Mouse (Mus musculus) adrenal gland, postnatal 14 days (tissue): Measurements from ENCODE around the gene Gm20431. TPM values are rescaled to one million over a fixed set of nuclear protein-coding genes. Genes with fewer than 3 reads are reported as not detected.

Experiments
- DNase-seq: peaks from one replicate; pipeline ENCODE4 v3.0.0; 2021; ENCODE audit warnings: mixed read lengths
- long read RNA-seq, 2 experiments: library from polyadenylated mRNA; stranded (forward); transcript quantifications; one replicate each; pipeline ENCODE4 v2.0.0; 2021
- total RNA-seq: library from RNA; stranded (reverse); gene quantifications from 2 replicates; pipeline ENCODE4 v1.2.3, GENCODE M21; 2021

Gm20431 gene
- total RNA-seq, result 19.2 and 23.8 TPM in 2 replicates
- long read RNA-seq, experiment 1, partial matches to known transcripts, result 9 of 17 reads
- long read RNA-seq, experiment 1, other reads (novel, unspliced or antisense), result 8 of 17 reads
- long read RNA-seq, experiment 2, partial matches to known transcripts, result 2 of 3 reads
- long read RNA-seq, experiment 2, other reads (novel, unspliced or antisense), result 0 of 3 reads

DNA sequence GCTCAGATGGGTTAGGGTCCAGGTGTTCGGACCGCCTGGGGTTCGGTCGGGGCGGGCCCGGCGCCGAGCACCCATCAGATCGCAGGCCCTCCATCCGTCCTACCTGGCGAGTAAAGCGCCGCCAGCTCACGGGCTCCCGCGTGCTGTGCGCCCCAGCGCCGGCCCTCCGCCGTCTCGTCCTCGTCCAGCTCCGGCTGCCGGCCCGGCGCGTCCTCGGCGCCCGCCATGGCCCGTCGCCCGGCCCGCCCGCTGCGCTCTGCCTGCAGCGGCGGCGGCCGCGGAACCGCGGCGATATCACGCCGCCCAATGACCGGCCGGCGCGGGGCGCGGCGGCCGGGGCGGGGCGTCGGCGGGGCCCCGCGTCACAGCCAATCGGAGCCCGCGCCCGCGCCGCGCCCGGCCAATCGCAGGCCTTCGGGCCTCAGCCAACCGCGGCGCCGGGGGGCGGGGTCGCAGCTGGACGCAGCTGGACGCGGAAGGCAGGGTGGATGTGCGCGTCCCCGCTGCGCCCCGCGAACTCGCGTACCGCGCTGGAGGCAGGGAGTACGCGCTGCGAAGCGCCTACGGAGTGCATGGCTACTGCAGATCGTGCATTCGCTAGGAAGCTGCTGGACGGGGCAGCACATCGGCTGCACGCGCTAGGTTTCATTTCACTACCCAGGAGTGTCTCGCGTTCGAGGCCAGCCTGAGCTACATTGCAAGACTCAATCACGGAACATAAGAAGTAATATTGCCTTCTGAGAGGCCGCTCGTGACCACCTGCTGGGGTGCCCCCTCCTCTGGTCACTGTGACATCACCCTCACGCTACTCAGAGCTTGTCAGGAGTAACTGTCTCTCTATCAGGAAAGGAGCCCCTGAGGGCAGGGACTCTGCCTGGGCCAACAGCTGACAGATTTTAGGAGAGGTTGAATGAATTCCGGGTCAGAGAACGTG is at the start of gene Gm20431:
Gene Gm20431, minus strand, starts transcription at position 227 of the 934 bp plus-strand sequence.
- peak; percentile 99 for DNase-seq

- no peak for DNase-seq
Observed at GRCm38 (mm10) chr2:167710574-167710973, 49.3 kb upstream of the Gm20431 start.

GRCm38 (mm10) chr2:167709969-167710368 is 48.7 kb upstream of the Gm20431 start:
- no peak for DNase-seq

GRCm38 (mm10) chr2:167708373-167708772 is 47.1 kb upstream of the Gm20431 start:
- DNase-seq, result peak; percentile 71

- DNase-seq, result peak; percentile 46
Observed at GRCm38 (mm10) chr2:167706183-167706939, 45.1 kb upstream of the Gm20431 start.

DNA sequence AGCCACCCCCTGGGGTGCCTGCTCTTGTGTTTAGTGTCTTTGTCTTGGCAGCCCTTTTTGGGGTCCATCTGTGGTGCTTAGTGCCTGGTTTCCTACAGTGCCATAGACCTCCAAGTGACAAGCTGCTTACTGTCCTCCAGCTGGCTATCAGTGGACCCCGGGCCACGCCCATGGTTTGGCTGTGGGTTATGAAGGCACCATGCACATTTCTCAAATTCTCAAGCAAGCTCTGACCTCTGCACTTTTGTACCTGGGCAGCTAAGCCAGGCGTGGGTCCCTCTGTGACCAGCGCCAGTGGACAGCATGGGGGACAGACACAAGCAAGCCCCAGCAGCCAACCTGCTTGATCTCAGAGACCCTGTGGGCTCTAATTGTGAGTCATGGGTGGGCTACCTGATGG is 43.1 kb upstream of the Gm20431 start:
- DNase-seq, result no peak

DNA sequence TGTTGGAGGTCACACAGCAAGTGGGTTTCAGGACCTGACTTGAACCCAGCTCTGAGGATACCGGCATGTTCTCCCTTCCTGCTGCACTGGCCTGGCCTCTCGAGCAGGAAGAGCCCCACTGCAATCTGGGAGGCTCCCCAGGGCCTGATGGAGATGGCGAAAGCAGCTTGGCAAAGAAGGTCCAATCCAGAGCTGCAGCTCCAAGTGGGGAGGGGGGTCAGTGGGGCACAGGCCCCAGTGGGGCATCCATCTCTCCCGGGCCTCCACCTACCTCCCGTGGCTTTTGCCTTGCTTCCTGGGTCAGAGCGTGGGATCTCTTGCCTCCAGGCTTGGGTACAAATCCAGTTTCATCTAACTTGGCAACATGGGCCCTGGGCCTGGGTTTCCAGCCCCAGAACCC is 40.8 kb upstream of the Gm20431 start:
- DNase-seq, result peak; percentile 78

DNA sequence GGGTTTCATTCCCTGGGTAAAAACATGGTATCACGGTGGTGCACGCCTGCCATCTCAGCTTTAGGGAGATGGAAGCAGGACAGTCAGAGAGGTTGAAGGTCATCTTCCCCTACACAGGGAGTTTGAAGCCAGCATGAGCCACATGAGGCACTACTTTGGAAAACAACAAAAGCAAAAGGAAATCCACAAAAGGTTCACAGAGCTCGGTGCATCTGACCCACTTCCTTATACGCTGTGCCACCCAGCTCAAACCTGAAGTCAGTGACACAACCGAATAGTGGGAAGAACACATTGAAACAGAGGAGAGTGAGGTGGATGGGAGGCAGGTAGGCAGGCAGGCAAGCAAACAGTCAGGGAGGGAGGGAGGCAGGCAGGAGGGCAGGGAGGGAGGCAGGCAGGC is 40.2 kb upstream of the Gm20431 start:
- no peak for DNase-seq

DNA sequence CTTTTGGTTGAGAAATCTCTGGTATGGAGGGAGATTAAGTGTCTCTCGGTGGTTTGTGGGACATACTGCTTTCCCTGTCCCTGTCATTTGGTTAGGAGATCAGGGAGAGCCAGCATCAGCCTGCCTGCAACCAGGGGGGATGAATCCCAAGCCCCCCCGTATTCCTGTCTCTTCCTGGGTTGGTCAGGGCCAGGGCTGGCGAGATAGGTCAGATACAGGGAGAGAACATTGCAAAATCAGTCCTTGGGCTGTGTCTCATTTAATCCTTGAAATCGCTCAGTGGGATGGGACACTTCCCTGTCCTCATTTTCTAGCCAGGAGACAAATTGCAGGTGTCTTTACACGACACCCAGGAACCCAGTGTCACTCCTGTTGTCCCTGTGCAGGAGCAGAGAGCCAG is 38.7 kb upstream of the Gm20431 start:
- DNase-seq, result peak; percentile 65

GRCm38 (mm10) chr2:167697902-167698301 is 36.6 kb upstream of the Gm20431 start:
- DNase-seq, result peak; percentile 82

- peak; percentile 82 for DNase-seq
Observed at GRCm38 (mm10) chr2:167696143-167696542, 34.8 kb upstream of the Gm20431 start.

DNA sequence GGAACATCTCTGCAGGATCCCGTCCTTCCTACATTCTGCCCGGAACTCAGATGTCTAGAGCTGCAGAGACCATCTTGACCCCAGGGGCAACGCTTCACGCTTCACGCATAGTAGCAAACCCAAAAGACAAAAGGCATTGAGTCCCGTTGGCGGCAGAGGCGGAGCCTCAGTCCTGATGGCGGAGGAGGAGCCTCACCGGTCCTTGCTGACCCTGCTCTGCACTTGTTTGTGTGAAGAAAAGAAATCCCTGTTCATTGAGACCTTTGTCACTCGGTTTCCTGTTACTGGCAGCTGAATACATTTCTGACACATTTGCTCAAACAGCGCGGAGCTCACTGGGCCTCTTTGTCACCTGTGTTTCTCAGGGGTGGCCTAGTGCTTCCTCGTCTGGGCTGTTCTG is 34.2 kb upstream of the Gm20431 start:
- DNase-seq, result no peak

GRCm38 (mm10) chr2:167694963-167695362 is 33.7 kb upstream of the Gm20431 start:
- no peak for DNase-seq

- DNase-seq, result peak; percentile 77
Observed at GRCm38 (mm10) chr2:167694244-167694643, 32.9 kb upstream of the Gm20431 start.

DNA sequence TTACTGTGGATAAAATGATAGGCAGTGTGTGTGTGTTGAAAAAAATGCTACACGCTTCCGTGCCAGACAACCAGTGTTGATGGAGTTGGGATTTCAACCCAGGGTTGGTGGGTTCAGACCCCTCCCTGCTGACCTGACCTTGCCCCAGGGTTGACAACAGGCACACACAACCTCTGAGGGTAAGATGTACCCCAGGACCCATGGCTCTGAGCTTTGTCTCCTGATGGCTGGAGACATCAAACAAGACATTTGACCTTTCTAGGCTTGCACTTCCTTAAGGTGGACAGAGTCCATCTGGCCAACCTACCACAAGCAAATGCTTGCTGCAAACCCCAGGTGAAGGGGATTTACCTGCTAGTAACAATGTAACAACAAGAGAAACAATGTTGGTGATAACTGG is 32.2 kb upstream of the Gm20431 start:
- no peak for DNase-seq

DNA sequence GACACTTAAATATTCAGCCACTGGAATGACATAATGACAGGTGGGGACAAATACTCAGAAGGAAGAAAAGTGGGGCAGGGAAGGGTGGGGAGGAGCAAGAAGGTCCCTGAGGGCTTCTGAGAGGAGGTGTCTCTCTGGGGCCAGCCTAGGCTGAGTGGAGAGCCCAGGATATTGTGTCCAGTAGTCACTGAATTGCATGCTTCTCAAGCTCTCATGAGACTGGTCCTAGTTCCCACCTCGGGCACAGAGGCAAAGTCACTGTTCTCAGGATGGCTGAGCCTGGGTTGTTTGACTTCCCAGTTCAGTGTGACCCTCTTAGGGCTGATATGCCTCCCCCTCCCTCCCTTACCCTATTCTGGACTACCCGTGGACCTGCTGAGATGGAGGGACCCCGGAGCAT is 31.5 kb upstream of the Gm20431 start:
- DNase-seq, result peak; percentile 48

DNA sequence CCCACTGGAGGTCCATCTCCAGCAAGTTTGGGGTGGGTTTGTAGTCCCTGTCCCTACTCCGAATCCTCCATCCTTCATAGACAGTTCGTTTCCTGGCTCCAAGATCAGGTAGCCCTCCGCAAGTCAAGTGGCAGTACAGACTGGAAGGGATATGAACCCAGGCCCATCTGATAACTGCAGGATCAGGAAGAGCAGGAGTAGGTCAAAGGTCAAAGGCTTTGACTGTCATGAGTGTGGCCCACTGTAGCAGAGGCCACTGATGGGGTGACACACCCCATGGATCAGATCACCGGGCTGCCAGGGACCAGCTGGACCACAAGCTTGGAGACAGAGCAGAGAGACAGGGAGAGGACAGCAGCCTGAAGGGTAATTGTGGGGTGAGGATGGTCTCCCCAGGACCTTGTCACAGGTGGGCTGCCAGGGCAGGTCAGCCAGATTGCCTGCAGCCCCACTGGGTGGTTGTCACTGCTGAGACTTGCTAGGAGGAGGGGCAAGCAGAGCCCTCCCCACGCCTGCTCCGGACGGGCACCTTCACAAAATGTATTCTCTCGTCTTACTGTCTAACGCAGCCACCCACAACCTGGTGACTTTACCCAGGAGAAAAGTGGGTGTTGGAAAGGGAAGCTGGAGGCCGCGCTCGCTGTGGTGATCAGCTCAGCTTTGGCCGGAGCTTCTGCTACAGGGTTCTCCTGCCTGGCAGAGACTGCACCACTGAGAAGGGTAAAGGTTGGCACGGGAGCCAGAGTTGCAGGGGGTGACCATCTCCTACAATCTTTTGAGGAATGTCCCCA is 30.8 kb upstream of the Gm20431 start:
- peak; percentile 38 for DNase-seq

DNA sequence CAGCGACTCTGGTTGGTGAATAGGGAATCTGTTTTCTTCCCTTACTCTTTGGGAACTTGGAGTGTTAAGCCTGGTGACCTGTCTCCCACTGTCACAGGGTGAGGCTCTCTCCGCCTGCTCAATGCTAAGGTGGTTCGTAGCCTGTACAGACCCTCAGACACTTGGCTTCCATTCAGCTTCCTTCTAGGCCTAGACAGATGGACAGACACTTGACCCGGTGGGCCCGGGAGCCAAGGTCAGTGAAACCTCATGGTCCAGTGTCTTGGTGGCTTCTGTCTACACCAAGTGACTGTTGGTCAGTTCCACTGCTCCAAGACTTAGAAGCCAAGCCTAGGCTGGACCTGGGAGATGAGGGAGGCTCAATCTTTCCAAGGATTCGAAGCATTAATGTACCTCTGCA is 30.1 kb upstream of the Gm20431 start:
- no peak for DNase-seq

DNA sequence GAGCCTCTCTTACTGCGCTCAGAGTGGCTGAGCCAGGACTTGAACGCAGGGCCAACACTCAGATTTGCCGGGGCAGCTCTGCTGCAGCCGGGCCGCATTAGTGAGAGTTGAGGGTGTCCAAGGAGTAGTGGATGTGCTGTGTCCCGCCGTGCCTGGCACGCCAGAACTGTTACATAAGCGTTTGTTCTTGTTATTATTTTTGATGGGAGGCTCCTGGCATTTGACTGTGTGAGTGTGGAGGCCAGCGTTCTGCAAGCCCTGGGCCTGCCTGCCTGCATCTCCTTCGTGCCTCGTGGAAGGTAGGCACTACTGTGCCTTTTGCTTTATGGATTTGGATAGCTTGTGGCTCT is 29.6 kb upstream of the Gm20431 start:
- DNase-seq, result peak; percentile 53

DNA sequence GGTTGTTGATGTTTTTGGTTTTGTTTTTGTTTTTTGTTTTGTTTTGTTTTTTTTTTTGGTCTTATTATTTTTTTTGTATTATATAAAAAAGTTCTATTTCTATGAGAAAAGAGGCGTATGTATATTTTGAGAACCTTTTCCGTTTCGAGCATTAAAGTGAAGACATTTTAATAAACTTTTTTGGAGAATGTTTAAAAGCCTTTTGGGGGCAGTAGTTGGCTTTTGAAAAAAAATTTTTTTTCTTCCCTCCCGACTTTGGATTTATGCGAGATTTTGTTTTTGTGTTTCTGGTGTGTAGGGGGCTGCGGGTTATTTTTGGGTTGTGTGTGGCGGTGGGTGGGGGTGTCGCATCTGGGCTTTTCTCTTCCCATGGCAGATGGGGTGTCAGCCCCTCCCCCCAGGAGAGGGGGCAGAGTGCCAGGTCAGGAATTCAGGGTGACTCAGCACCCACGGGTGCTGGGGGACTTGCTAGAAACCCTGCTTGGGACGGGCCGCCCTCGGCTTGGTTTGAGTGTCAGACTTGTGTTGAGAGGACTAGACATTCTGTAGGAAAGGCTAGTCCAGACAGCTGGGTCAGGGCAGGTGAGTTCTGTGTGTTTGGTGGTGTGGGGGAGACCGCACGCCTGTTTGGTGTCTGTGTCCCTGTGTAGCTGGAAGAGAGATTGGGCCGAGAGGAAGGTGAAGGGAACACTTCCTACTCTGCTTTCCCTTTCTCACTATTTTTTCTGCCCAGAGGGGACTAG is 29.1 kb upstream of the Gm20431 start:
- DNase-seq, result peak; percentile 85

- peak; percentile 78 for DNase-seq
Observed at GRCm38 (mm10) chr2:167689501-167690218, 28.4 kb upstream of the Gm20431 start, which contains the start of gene Tmem189. Gene Tmem189 (minus strand): TSS chr2:167689822.
